Mouse (Mus musculus) small intestine, adult 2 months (tissue): ENCODE measurements around the gene Krtap31-1. TPM values are rescaled to one million over a fixed set of nuclear protein-coding genes. Genes with fewer than 3 reads are reported as not detected.

ENCODE experiments used
- H3K27ac ChIP-seq: fragments of 200-500 bp; 2 replicates; pipeline ENCODE4 v1.5.1; 2012; ENCODE audit warnings: low read depth, low read length, control low read depth, inconsistent platforms; ENCODE audit not compliant: insufficient read depth
- H3K27me3 ChIP-seq: fragments of 200-500 bp; 2 replicates; pipeline ENCODE4 v1.6.1; 2012; ENCODE audit warnings: mild to moderate bottlenecking, moderate library complexity, low read length, inconsistent platforms; ENCODE audit not compliant: control insufficient read depth, insufficient read depth
- H3K36me3 ChIP-seq: fragments of 200-500 bp; 2 replicates; pipeline ENCODE4 v1.6.1; 2012; ENCODE audit warnings: mild to moderate bottlenecking, low read length, control low read depth, inconsistent platforms; ENCODE audit not compliant: control insufficient read depth, insufficient read depth
- H3K4me1 ChIP-seq: fragments of 200-500 bp; 2 replicates; pipeline ENCODE4 v1.6.1; 2012; ENCODE audit warnings: low read length, inconsistent platforms, mixed read lengths; ENCODE audit not compliant: control insufficient read depth, insufficient read depth, insufficient read length
- H3K4me3 ChIP-seq: fragments of 200-500 bp; 2 replicates; pipeline ENCODE4 v1.5.1; 2012; ENCODE audit warnings: low read depth, mild to moderate bottlenecking, control low read depth, inconsistent platforms, low read length, moderate library complexity
- CTCF ChIP-seq: fragments of 200-500 bp; IDR thresholded peaks from 2 replicates; pipeline ENCODE4 v1.5.1; 2012; ENCODE audit warnings: low read depth, mild to moderate bottlenecking, control low read depth, inconsistent platforms, low read length, moderate library complexity, mixed read lengths; ENCODE audit not compliant: insufficient replicate concordance, insufficient read length; ENCODE audit errors: extremely low read depth
- POLR2A ChIP-seq: fragments of 200-500 bp; IDR thresholded peaks from 2 replicates; pipeline ENCODE4 v1.6.1; 2012; ENCODE audit warnings: low read depth, mild to moderate bottlenecking, control low read depth, inconsistent platforms, low read length, moderate library complexity
- WGBS: fragments of 180-500 bp; shearing (Covaris S2); methylation state at CpG from one replicate; pipeline ENCODE4 v1.1.7; 2018; 5-methylcytosine and 5-hydroxymethylcytosine counted together
- polyA plus RNA-seq: library from polyadenylated mRNA; depleted of rRNA; stranded (reverse); fragments of >200 nt; gene quantifications from 2 replicates; pipeline ENCODE4 v1.2.3, GENCODE M21; 2012; rRNA removed

Krtap31-1 gene
- polyA plus RNA-seq, 1 experiment, result not detected

- 88% methylated on average over 2 of the region's 2 CpGs for WGBS
- H3K27me3 ChIP-seq, result no peaks in the 10 kb centered on the region
- no peak for TF ChIP-seq CTCF
- TF ChIP-seq POLR2A, result no peak
- no peaks in the 10 kb centered on the region for H3K36me3 ChIP-seq
- no peak within 1 kb of the TSS for H3K27ac ChIP-seq
- no peaks in the 10 kb centered on the region for H3K4me1 ChIP-seq
- H3K4me3 ChIP-seq, result no peak within 1 kb of the TSS
These were observed 40.5 kb downstream of the Krtap31-1 start, which contains the start of gene Krtap9-5 for GRCm38 (mm10) chr11:99948175-99948574. Gene Krtap9-5 (plus strand): TSS chr11:99948475.

Other genes starting within 250 kb of the Krtap31-1 start
- not detected in 2 replicates for gene Gm11563, start 249.0 kb upstream of the Krtap31-1 start, polyA plus RNA-seq
- not detected in 2 replicates for gene Krtap4-6, start 242.0 kb upstream of the Krtap31-1 start, polyA plus RNA-seq
- gene Gm14190, start 217.2 kb upstream of the Krtap31-1 start, polyA plus RNA-seq, result not detected in 2 replicates
- gene Gm14180, start 173.6 kb upstream of the Krtap31-1 start, polyA plus RNA-seq, result not detected in 2 replicates
- gene Gm11595, start 135.0 kb upstream of the Krtap31-1 start, polyA plus RNA-seq, result not detected in 2 replicates
- gene Krtap4-8, start 127.2 kb upstream of the Krtap31-1 start, polyA plus RNA-seq, result not detected in 2 replicates
- gene Krtap4-9, start 122.7 kb upstream of the Krtap31-1 start, polyA plus RNA-seq, result not detected in 2 replicates
- gene Gm11596, start 114.5 kb upstream of the Krtap31-1 start, polyA plus RNA-seq, result not detected in 2 replicates
- gene Gm11569, start 109.0 kb upstream of the Krtap31-1 start, polyA plus RNA-seq, result not detected in 2 replicates
- not detected in 2 replicates for gene Gm11554, start 103.5 kb upstream of the Krtap31-1 start, polyA plus RNA-seq
- gene Krtap4-13, start 98.0 kb upstream of the Krtap31-1 start, polyA plus RNA-seq, result not detected in 2 replicates
- gene Gm11564, start 92.3 kb upstream of the Krtap31-1 start, polyA plus RNA-seq, result not detected in 2 replicates
- not detected in 2 replicates for gene 2300003K06Rik, start 69.9 kb upstream of the Krtap31-1 start, polyA plus RNA-seq
- 1.9 and 3.2 TPM in 2 replicates for gene Krtap4-16, start 56.3 kb upstream of the Krtap31-1 start, polyA plus RNA-seq
- gene Gm11568, start 50.0 kb upstream of the Krtap31-1 start, polyA plus RNA-seq, result not detected in 2 replicates
- not detected in 2 replicates for gene Gm11559, start 43.4 kb upstream of the Krtap31-1 start, polyA plus RNA-seq
- gene Krtap9-1, start 34.5 kb upstream of the Krtap31-1 start, polyA plus RNA-seq, result not detected in 2 replicates
- gene Gm11567, start 28.7 kb upstream of the Krtap31-1 start, polyA plus RNA-seq, result not detected in 2 replicates
- gene Gm11565, start 6.8 kb downstream of the Krtap31-1 start, polyA plus RNA-seq, result not detected in 2 replicates
- not detected in 2 replicates for gene Krtap31-2, start 28.4 kb downstream of the Krtap31-1 start, polyA plus RNA-seq
- not detected in 2 replicates for gene Krtap9-5, start 40.6 kb downstream of the Krtap31-1 start, polyA plus RNA-seq
- gene Krtap29-1, start 71.1 kb downstream of the Krtap31-1 start, polyA plus RNA-seq, result not detected in 2 replicates
- gene Krtap16-1, start 78.7 kb downstream of the Krtap31-1 start, polyA plus RNA-seq, result not detected in 2 replicates
- gene Krtap17-1, start 86.1 kb downstream of the Krtap31-1 start, polyA plus RNA-seq, result not detected in 2 replicates
- gene Krt33a, start 108.3 kb downstream of the Krtap31-1 start, polyA plus RNA-seq, result not detected in 2 replicates
- not detected in 2 replicates for gene Krt33b, start 121.9 kb downstream of the Krtap31-1 start, polyA plus RNA-seq
- gene Krt34, start 133.6 kb downstream of the Krtap31-1 start, polyA plus RNA-seq, result not detected in 2 replicates
- gene Krt31, start 142.6 kb downstream of the Krtap31-1 start, polyA plus RNA-seq, result 0.20 TPM in 1 of 2 replicates, not detected in the other
- gene Krt32, start 180.3 kb downstream of the Krtap31-1 start, polyA plus RNA-seq, result not detected in 2 replicates
- not detected in 2 replicates for gene Krt35, start 188.3 kb downstream of the Krtap31-1 start, polyA plus RNA-seq
- gene Krt36, start 197.7 kb downstream of the Krtap31-1 start, polyA plus RNA-seq, result not detected in 2 replicates
- 1.0 TPM in 1 of 2 replicates, not detected in the other for gene Krt13, start 213.6 kb downstream of the Krtap31-1 start, polyA plus RNA-seq
- 0.32 and 1.1 TPM in 2 replicates for gene Krt15, start 228.0 kb downstream of the Krtap31-1 start, polyA plus RNA-seq
- gene Krt19, start 240.7 kb downstream of the Krtap31-1 start, polyA plus RNA-seq, result 1,218 and 2,324 TPM in 2 replicates